Mouse (Mus musculus) left cerebral cortex, postnatal 25 days (tissue): Measurements from ENCODE around the gene Apmap. TPM values are rescaled to one million over a fixed set of nuclear protein-coding genes. Genes with fewer than 3 reads are reported as not detected.

ENCODE experiments used
- DNase-seq, 2 experiments: peaks; one replicate each; pipeline ENCODE4 v3.0.0; 2022; ENCODE audit warnings: low spot score in 2 of 2, mixed read lengths in 1 of 2
- intact Hi-C: fragments of 180-260 bp; cut with DNase I; formaldehyde crosslinking; loops from one replicate; pipeline ENCODE4 v1.15.1; 2025
- total RNA-seq, 2 experiments: library from RNA; stranded (reverse); gene quantifications; 2 replicates each; pipeline ENCODE4 v1.2.3; 2021

The Apmap gene
- total RNA-seq = 10 to 100 TPM; 54.3 to 57.0 TPM

GRCm38 (mm10) chr2:150608087-150608799, at the start of gene Apmap:
Apmap (minus strand) TSS chr2:150608567.
- DNase-seq = peak; percentile 98
- intact Hi-C loops = loop anchor here (1.0 to 5.0 kb wide), 3 partner anchors 141 to 299 kb away; partner anchors contain the start of genes Entpd6, Gins1 and Pygb

GRCm38 (mm10) chr2:150656975-150657768, 48.8 kb upstream of the Apmap start:
- intact Hi-C loops = no loop called here
- no peak for DNase-seq

- intact Hi-C loops = no loop called here
These were observed 47.7 kb upstream of the Apmap start for GRCm38 (mm10) chr2:150656112-150656511.

GRCm38 (mm10) chr2:150655290-150655689, 46.9 kb upstream of the Apmap start:
- intact Hi-C loops = no loop called here
- no peak for DNase-seq

More at GRCm38 (mm10) chr2:150656112-150656511, 47.7 kb upstream of the Apmap start:
- DNase-seq = no peak

GRCm38 (mm10) chr2:150654814-150655213, 46.4 kb upstream of the Apmap start:
- intact Hi-C loops = no loop called here
- DNase-seq = no peak

- no peak for DNase-seq
- intact Hi-C loops = no loop called here
These were observed 43.0 kb upstream of the Apmap start for GRCm38 (mm10) chr2:150651366-150651765.

- intact Hi-C loops = no loop called here
- DNase-seq = no peak
These were observed 42.2 kb upstream of the Apmap start for GRCm38 (mm10) chr2:150650511-150651074.

- no peak for DNase-seq
- intact Hi-C loops = no loop called here
These were observed 40.0 kb upstream of the Apmap start for GRCm38 (mm10) chr2:150648300-150648895.

GRCm38 (mm10) chr2:150647681-150648299, 39.4 kb upstream of the Apmap start:
- intact Hi-C loops = no loop called here

GRCm38 (mm10) chr2:150646411-150647121, 38.2 kb upstream of the Apmap start:
- intact Hi-C loops = no loop called here
- DNase-seq = no peak

More at GRCm38 (mm10) chr2:150647681-150648299, 39.4 kb upstream of the Apmap start:
- DNase-seq = no peak

- intact Hi-C loops = no loop called here
- no peak for DNase-seq
These were observed 36.9 kb upstream of the Apmap start for GRCm38 (mm10) chr2:150645225-150645624.

- peak; percentile 54 to 84 for DNase-seq
These were observed 35.5 kb upstream of the Apmap start for GRCm38 (mm10) chr2:150643726-150644415.

GRCm38 (mm10) chr2:150643166-150643565, 34.8 kb upstream of the Apmap start:
- no peak for DNase-seq
- intact Hi-C loops = no loop called here

More at GRCm38 (mm10) chr2:150643726-150644415, 35.5 kb upstream of the Apmap start:
- intact Hi-C loops = no loop called here

GRCm38 (mm10) chr2:150638370-150638733, 30.0 kb upstream of the Apmap start:
- no peak for DNase-seq

GRCm38 (mm10) chr2:150637702-150638369, 29.5 kb upstream of the Apmap start:
- intact Hi-C loops = loop anchor here (1.0 kb wide), 1 partner anchor 11 kb away; no protein-coding TSS in a partner anchor
- no peak for DNase-seq

More at GRCm38 (mm10) chr2:150638370-150638733, 30.0 kb upstream of the Apmap start:
- intact Hi-C loops = loop anchor here (1.0 kb wide), 1 partner anchor 11 kb away; no protein-coding TSS in a partner anchor

GRCm38 (mm10) chr2:150635877-150636446, 27.6 kb upstream of the Apmap start:
- intact Hi-C loops = no loop called here
- DNase-seq = no peak

GRCm38 (mm10) chr2:150629255-150629654, 20.9 kb upstream of the Apmap start:
- DNase-seq = no peak
- intact Hi-C loops = no loop called here
